Mouse (Mus musculus): ENCODE results near the gene Cyp2c50. TPM values are rescaled to one million over a fixed set of nuclear protein-coding genes. Genes with fewer than 3 reads are reported as not detected.
"Not testable (repeated sequence)": the region's sequence is repeated elsewhere in the genome, so short reads cannot be mapped to it uniquely, and the experiment has no call there.

Gene Cyp2c50
- not detected in 2 replicates for total RNA-seq (2014; rRNA removed; ENCODE audit: low replicate concordance)
- not detected in 2 replicates for polyA plus RNA-seq (2015; fragmentation: Nextera tagmentation; extraction: Ambion mirVana)

DNA sequence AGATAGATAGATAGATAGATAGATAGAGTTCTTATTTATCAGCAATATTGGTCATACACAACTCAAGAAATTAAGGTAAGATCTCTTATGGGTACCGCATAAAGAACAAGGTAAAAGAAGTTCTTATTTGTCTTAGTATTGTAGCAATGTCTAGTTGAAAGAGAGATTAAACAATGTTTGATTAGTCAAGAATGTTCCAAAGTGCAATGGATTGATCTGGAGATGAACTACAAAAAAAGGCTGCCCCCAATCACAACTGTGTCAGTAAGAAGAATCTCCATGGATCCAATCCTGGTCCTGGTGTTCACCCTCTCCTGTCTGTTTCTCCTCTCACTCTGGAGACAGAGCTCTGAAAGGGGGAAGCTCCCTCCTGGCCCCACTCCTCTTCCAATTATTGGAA lies at the start of gene Cyp2c50:
TSS of gene Cyp2c50 (plus strand) at position 268 of the 400 bp plus-strand sequence.
- 95% methylated on average over 1 of the region's 1 CpGs for WGBS

DNA sequence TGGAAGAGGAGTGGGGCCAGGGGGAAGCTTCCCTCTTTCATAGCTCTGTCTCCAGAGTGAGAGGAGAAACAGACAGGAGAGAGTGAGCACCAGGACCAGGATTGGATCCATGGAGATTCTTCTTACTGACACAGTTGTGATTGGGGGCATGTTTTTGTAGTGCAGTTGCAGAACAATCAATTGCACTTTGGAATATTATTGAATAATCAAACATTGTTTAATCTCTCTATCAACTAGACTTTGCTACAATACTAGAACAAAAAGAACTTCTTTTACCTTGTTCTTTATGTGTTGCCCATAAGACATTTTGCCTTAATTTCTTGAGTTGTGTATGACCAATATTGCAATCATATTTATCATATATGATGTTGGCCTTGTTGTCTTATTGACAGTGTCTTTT lies 15.8 kb upstream of the Cyp2c50 start, which contains the start of gene Cyp2c54:
TSS of gene Cyp2c54 (minus strand) at position 127 of the 400 bp plus-strand sequence.
- no peak for ATAC-seq (ENCODE audit: insufficient read depth, low read depth)
- TF ChIP-seq CTCF (IDR thresholded peaks at IDR 0.05; ENCODE audit: low read depth) (no peak), EP300 (IDR thresholded peaks at IDR 0.05; ENCODE audit: low read depth) (no peak)
- no peak within 1 kb of the TSS for H3K9ac ChIP-seq (replicated peaks; ENCODE audit: low read depth, low read length)
- no peaks in the 10 kb centered on the region for H3K36me3 ChIP-seq (replicated peaks; ENCODE audit: control insufficient read depth, insufficient read depth, low read length)
- no peak for DNase-seq (ENCODE audit: low spot score)
- H3K4me2 ChIP-seq (ENCODE audit: low read depth, low read length) = no peak within 1 kb of the TSS
- no peaks in the 10 kb centered on the region for H3K4me1 ChIP-seq (ENCODE audit: control insufficient read depth, insufficient read depth)
- no peaks in the 10 kb centered on the region for H3K9me3 ChIP-seq (replicated peaks; ENCODE audit: control insufficient read depth, low read length)
- no peak within 1 kb of the TSS for H3K4me3 ChIP-seq (ENCODE audit: low read depth, low read length)
- H3K27me3 ChIP-seq (ENCODE audit: control insufficient read depth, insufficient read depth, low read length) = no peaks in the 10 kb centered on the region
- no peak within 1 kb of the TSS for H3K27ac ChIP-seq (ENCODE audit: low read depth)

More for the DNA sequence above, at the start of gene Cyp2c50:
- H3K36me3 ChIP-seq (replicated peaks; ENCODE audit: control insufficient read depth, insufficient read depth, low read length); H3K9me3 ChIP-seq (replicated peaks; ENCODE audit: control insufficient read depth, low read length); H3K4me1 ChIP-seq (ENCODE audit: control insufficient read depth, insufficient read depth); H3K27me3 ChIP-seq (ENCODE audit: control insufficient read depth, insufficient read depth, low read length); ATAC-seq (ENCODE audit: insufficient read depth, low read depth); DNase-seq (ENCODE audit: low spot score); H3K27ac ChIP-seq (ENCODE audit: low read depth); H3K4me3 ChIP-seq (ENCODE audit: low read depth, low read length); H3K9ac ChIP-seq (replicated peaks; ENCODE audit: low read depth, low read length); H3K4me2 ChIP-seq (ENCODE audit: low read depth, low read length): not testable (repeated sequence)

DNA sequence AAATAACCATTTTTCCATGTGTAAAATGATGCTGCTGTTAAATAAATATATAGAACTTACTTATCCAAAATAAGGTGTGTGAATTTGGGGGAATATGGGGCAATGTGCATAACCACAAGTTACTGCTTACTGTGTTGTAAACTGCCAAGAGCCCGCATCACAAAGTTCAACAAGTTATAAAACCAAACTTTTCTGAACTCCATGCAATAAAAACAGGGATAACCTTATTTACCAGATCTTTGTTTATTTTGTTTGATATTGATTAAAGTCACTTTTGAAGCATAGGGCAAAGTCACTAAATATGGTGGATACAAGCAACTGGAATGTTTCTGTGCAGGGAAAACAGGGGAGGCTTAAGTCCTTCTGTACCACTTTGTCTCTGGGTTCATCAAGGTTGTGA lies 1.1 kb upstream of the Cyp2c50 start:
- H3K27me3 ChIP-seq (ENCODE audit: control insufficient read depth, insufficient read depth, low read length) = no peaks in the 10 kb centered on the region
- WGBS = 86% methylated on average over 1 of the region's 1 CpGs
- no peak overlapping the region for H3K27ac ChIP-seq (ENCODE audit: low read depth)
- H3K9me3 ChIP-seq (replicated peaks; ENCODE audit: control insufficient read depth, low read length) = no peaks in the 10 kb centered on the region
- DNase-seq (ENCODE audit: low spot score) (no peak), ATAC-seq (ENCODE audit: insufficient read depth, low read depth) (no peak)
- H3K9ac ChIP-seq (replicated peaks; ENCODE audit: low read depth, low read length) = no peak overlapping the region
- H3K4me3 ChIP-seq (ENCODE audit: low read depth, low read length) = no peak overlapping the region
- H3K4me1 ChIP-seq (ENCODE audit: control insufficient read depth, insufficient read depth) = no peaks in the 10 kb centered on the region
- H3K4me2 ChIP-seq (ENCODE audit: low read depth, low read length) = no peak overlapping the region
- no peaks in the 10 kb centered on the region for H3K36me3 ChIP-seq (replicated peaks; ENCODE audit: control insufficient read depth, insufficient read depth, low read length)
- TF ChIP-seq EP300 (IDR thresholded peaks at IDR 0.05; ENCODE audit: low read depth) (no peak), CTCF (IDR thresholded peaks at IDR 0.05; ENCODE audit: low read depth) (no peak)

DNA sequence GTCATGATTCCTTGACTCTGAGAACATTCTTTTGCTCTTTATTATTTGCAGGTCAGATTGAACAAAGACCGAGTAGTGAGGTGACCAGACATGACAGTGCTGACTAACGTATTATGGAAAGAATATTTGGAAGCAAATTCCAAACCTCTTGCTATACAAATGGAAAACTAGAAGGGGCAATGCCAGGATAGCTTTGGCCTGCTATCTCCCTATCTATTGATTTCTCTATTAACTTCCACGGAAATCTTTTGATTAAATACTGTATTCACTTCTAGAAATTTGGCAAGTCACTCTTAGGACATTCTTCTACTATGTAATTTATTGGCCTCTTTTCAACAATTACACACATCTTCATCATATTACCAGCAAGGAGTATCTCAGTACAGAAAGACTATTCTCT lies 1.6 kb downstream of the Cyp2c50 start:
- H3K27me3 ChIP-seq (ENCODE audit: control insufficient read depth, insufficient read depth, low read length) = no peaks in the 10 kb centered on the region
- TF ChIP-seq CTCF (IDR thresholded peaks at IDR 0.05; ENCODE audit: low read depth) (no peak), EP300 (IDR thresholded peaks at IDR 0.05; ENCODE audit: low read depth) (no peak)
- H3K9me3 ChIP-seq (replicated peaks; ENCODE audit: control insufficient read depth, low read length) = no peaks in the 10 kb centered on the region
- no peaks in the 10 kb centered on the region for H3K36me3 ChIP-seq (replicated peaks; ENCODE audit: control insufficient read depth, insufficient read depth, low read length)
- H3K4me3 ChIP-seq (ENCODE audit: low read depth, low read length) = no peak overlapping the region
- no peak overlapping the region for H3K4me2 ChIP-seq (ENCODE audit: low read depth, low read length)
- no peaks in the 10 kb centered on the region for H3K4me1 ChIP-seq (ENCODE audit: control insufficient read depth, insufficient read depth)
- ATAC-seq (ENCODE audit: insufficient read depth, low read depth) (no peak), DNase-seq (ENCODE audit: low spot score) (no peak)
- no peak overlapping the region for H3K27ac ChIP-seq (ENCODE audit: low read depth)
- no peak overlapping the region for H3K9ac ChIP-seq (replicated peaks; ENCODE audit: low read depth, low read length)
- WGBS = 57% methylated on average over 3 of the region's 3 CpGs

DNA sequence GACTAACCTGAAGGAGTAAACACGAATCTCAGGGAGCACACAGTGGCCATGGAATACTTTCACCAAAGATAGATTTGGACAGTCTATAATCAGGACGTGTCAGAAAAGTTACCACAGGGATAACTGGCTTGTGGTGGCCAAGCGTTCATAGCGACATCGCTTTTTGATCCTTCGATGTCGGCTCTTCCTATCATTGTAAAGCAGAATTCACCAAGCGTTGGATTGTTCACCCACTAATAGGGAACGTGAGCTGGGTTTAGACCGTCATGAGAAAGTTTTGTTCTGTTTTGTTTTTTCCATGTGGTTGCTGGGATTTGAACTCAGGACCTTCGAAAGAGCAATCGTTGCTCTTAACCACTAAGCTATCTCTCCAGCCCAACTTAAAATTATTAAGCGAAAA lies 30.1 kb downstream of the Cyp2c50 start:
- H3K27ac ChIP-seq (ENCODE audit: low read depth); H3K36me3 ChIP-seq (replicated peaks; ENCODE audit: control insufficient read depth, insufficient read depth, low read length); H3K4me3 ChIP-seq (ENCODE audit: low read depth, low read length); DNase-seq (ENCODE audit: low spot score); H3K9ac ChIP-seq (replicated peaks; ENCODE audit: low read depth, low read length); H3K27me3 ChIP-seq (ENCODE audit: control insufficient read depth, insufficient read depth, low read length); H3K4me1 ChIP-seq (ENCODE audit: control insufficient read depth, insufficient read depth); ATAC-seq (ENCODE audit: insufficient read depth, low read depth); H3K4me2 ChIP-seq (ENCODE audit: low read depth, low read length); H3K9me3 ChIP-seq (replicated peaks; ENCODE audit: control insufficient read depth, low read length): not testable (repeated sequence)
- WGBS = 77% methylated on average over 13 of the region's 13 CpGs

DNA sequence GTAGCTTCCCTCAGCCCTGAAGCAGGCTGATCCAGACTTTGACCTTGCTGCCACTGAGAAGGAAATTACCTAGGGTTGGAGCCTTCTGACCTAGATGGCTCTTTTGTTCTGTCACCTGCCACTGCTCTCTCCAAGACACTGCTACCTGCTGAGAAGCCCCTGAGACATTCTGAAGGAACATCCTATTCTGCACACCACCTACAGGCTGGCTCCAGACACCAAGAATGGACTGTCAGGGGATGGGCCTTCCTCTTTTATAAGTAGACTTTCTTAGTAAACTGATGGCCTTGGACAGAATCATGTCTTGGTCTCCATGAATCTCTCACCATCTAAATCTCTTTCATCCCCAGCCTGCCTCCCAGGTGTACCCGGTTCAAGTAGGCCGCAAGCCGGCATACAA lies 35.7 kb downstream of the Cyp2c50 start:
- DNase-seq (ENCODE audit: low spot score); H3K9me3 ChIP-seq (replicated peaks; ENCODE audit: control insufficient read depth, low read length); ATAC-seq (ENCODE audit: insufficient read depth, low read depth); H3K4me3 ChIP-seq (ENCODE audit: low read depth, low read length); H3K4me2 ChIP-seq (ENCODE audit: low read depth, low read length); H3K4me1 ChIP-seq (ENCODE audit: control insufficient read depth, insufficient read depth); H3K27ac ChIP-seq (ENCODE audit: low read depth); H3K36me3 ChIP-seq (replicated peaks; ENCODE audit: control insufficient read depth, insufficient read depth, low read length); H3K9ac ChIP-seq (replicated peaks; ENCODE audit: low read depth, low read length); H3K27me3 ChIP-seq (ENCODE audit: control insufficient read depth, insufficient read depth, low read length): not testable (repeated sequence)
- WGBS = 87% methylated on average over 3 of the region's 3 CpGs

DNA sequence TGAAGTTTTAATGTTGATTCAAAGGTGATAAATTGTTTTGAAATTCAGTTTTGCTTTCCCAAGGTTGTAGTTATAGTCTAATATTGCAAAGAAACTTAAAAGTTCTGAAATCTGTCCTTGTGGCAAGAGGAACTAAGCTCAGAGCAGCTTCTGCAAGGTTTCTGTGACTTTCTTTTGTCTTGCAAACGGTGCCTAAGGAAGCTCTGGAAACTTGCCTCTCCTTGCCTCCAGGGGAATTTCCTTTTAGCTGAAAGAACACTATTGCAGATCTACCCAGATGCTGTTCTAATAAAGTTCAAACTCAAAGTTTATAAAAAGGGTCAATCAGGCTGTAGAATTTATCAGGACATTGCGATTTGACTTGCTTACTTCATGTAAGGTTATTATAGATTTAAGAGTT lies 37.5 kb downstream of the Cyp2c50 start:
- WGBS = 29% methylated on average over 2 of the region's 2 CpGs
- H3K9ac ChIP-seq (replicated peaks; ENCODE audit: low read depth, low read length); H3K27ac ChIP-seq (ENCODE audit: low read depth); ATAC-seq (ENCODE audit: insufficient read depth, low read depth); H3K4me3 ChIP-seq (ENCODE audit: low read depth, low read length); DNase-seq (ENCODE audit: low spot score); H3K27me3 ChIP-seq (ENCODE audit: control insufficient read depth, insufficient read depth, low read length); H3K9me3 ChIP-seq (replicated peaks; ENCODE audit: control insufficient read depth, low read length); H3K4me1 ChIP-seq (ENCODE audit: control insufficient read depth, insufficient read depth); H3K4me2 ChIP-seq (ENCODE audit: low read depth, low read length); H3K36me3 ChIP-seq (replicated peaks; ENCODE audit: control insufficient read depth, insufficient read depth, low read length): not testable (repeated sequence)
